Mouse (Mus musculus) leukemia stem cell, adult 10-12 weeks (primary cell): ENCODE measurements around the gene Mia3. TPM values are rescaled to one million over a fixed set of nuclear protein-coding genes. Genes with fewer than 3 reads are reported as not detected.

Experiments used
- polyA plus RNA-seq: library from polyadenylated mRNA; stranded (reverse); fragments of >175 nt; gene quantifications from 2 replicates; pipeline ENCODE4 v1.2.3, GENCODE M21; 2012; ENCODE audit warnings: low replicate concordance

Mia3 gene
- 13.7 and 51.6 TPM in 2 replicates for polyA plus RNA-seq

GRCm38 (mm10) chr1:183369427-183370014 lies at the start of gene Mia3:
TSS of gene Mia3 (minus strand) at chr1:183369553.

GRCm38 (mm10) chr1:183417873-183418272 lies 48.5 kb upstream of the Mia3 start, which contains the start of gene Hhipl2:
TSS of gene Hhipl2 (plus strand) at chr1:183418215.

GRCm38 (mm10) chr1:183388426-183389406 lies 19.4 kb upstream of the Mia3 start, which contains the start of gene Taf1a:
TSS of gene Taf1a (plus strand) at chr1:183388981.

GRCm38 (mm10) chr1:183296877-183297383 lies 72.4 kb downstream of the Mia3 start, which contains the start of gene Brox:
TSS of gene Brox (minus strand) at chr1:183297269.

GRCm38 (mm10) chr1:183296465-183296864 lies 72.9 kb downstream of the Mia3 start, which contains the start of gene Aida:
TSS of gene Aida (plus strand) at chr1:183296590.

Other genes starting within 250 kb of the Mia3 start
- 3.8 and 6.5 TPM in 2 replicates for gene Disp1, start 148.0 kb downstream of the Mia3 start, polyA plus RNA-seq
- 17.8 and 18.2 TPM in 2 replicates for gene Aida, start 73.0 kb downstream of the Mia3 start, polyA plus RNA-seq
- 1.3 and 9.3 TPM in 2 replicates for gene Brox, start 72.3 kb downstream of the Mia3 start, polyA plus RNA-seq
- 1.1 and 3.1 TPM in 2 replicates for gene Taf1a, start 19.4 kb upstream of the Mia3 start, polyA plus RNA-seq
- 0.07 TPM in 1 of 2 replicates, not detected in the other for gene Hhipl2, start 48.7 kb upstream of the Mia3 start, polyA plus RNA-seq